Mouse (Mus musculus) erythroblast, embryonic 14.5 days (primary cell): ENCODE measurements around the gene Cdc42. TPM values are rescaled to one million over a fixed set of nuclear protein-coding genes. Genes with fewer than 3 reads are reported as not detected.
A peak's percentile ranks its signal among the peaks of the same experiment; 100 is the strongest.

Experiments
- H3K27me3 ChIP-seq: 2 replicates; pipeline ENCODE4 v1.6.1; 2012; ENCODE audit warnings: inconsistent platforms; ENCODE audit not compliant: control insufficient read depth
- H3K36me3 ChIP-seq: 2 replicates; pipeline ENCODE4 v1.6.1; 2012; ENCODE audit warnings: mild to moderate bottlenecking, inconsistent platforms; ENCODE audit not compliant: control insufficient read depth
- H3K4me1 ChIP-seq: 2 replicates; pipeline ENCODE4 v1.6.1; 2012; ENCODE audit warnings: inconsistent platforms; ENCODE audit not compliant: control insufficient read depth
- H3K4me3 ChIP-seq: replicated peaks from 2 replicates; pipeline ENCODE3; 2012; ENCODE audit warnings: moderate library complexity, mild to moderate bottlenecking, inconsistent platforms
- H3K9me3 ChIP-seq: 2 replicates; pipeline ENCODE4 v1.6.1; 2012; ENCODE audit warnings: low read length, inconsistent platforms, mixed read lengths; ENCODE audit not compliant: control insufficient read depth
- GATA1 ChIP-seq: IDR thresholded peaks from 2 replicates; pipeline ENCODE4 v1.6.1; 2012; ENCODE audit warnings: low read length, inconsistent platforms, mixed read lengths
- TAL1 ChIP-seq: IDR thresholded peaks from 3 replicates; pipeline ENCODE4 v1.6.1; 2012; ENCODE audit warnings: low read length, inconsistent platforms, mixed read lengths
- polyA plus RNA-seq: library from polyadenylated mRNA; stranded (reverse); fragments of >175 nt; gene quantifications from 2 replicates; pipeline ENCODE4 v1.2.3, GENCODE M21; 2012

Gene Cdc42
- polyA plus RNA-seq, 1 experiment, result 1.7 TPM

GRCm38 (mm10) chr4:137375314-137376278 lies 18.1 kb upstream of the Cdc42 start:
- Histone ChIP-seq H3K27me3 (peaks cover 2% of the 10 kb centered on the region; the same call in 1 of the 2 replicates), H3K9me3 (no peaks in the 10 kb centered on the region), H3K36me3 (peaks cover 2% of the 10 kb centered on the region; the same call in 1 of the 2 replicates), H3K4me1 (peaks cover 16% of the 10 kb centered on the region), H3K4me3 (no peak overlapping the region)
- no peak for TF ChIP-seq GATA1
- no peak for TF ChIP-seq TAL1

DNA sequence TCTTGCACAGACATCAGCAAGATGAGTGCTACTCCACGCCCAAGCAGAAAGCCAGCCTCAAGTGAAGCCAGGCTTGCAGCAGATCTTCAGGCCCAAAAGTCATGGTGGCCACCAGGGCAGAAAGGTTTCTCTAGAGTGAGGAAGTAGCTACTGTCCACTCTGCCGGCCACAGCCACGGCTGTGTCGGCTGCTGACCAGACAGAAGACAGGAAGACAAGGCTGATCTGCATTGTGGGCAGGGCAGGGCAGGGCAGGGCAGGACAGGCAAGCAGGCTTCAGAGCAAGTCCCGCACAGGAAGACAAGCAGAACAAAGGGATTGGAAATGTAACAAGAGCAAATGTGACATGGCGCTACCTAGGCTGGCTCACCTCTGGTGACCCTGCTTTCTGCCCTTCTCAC lies 16.2 kb upstream of the Cdc42 start:
- Histone ChIP-seq H3K4me3 (no peak overlapping the region), H3K9me3 (no peaks in the 10 kb centered on the region)
- no peak for TF ChIP-seq GATA1
- TF ChIP-seq TAL1, result no peak

DNA sequence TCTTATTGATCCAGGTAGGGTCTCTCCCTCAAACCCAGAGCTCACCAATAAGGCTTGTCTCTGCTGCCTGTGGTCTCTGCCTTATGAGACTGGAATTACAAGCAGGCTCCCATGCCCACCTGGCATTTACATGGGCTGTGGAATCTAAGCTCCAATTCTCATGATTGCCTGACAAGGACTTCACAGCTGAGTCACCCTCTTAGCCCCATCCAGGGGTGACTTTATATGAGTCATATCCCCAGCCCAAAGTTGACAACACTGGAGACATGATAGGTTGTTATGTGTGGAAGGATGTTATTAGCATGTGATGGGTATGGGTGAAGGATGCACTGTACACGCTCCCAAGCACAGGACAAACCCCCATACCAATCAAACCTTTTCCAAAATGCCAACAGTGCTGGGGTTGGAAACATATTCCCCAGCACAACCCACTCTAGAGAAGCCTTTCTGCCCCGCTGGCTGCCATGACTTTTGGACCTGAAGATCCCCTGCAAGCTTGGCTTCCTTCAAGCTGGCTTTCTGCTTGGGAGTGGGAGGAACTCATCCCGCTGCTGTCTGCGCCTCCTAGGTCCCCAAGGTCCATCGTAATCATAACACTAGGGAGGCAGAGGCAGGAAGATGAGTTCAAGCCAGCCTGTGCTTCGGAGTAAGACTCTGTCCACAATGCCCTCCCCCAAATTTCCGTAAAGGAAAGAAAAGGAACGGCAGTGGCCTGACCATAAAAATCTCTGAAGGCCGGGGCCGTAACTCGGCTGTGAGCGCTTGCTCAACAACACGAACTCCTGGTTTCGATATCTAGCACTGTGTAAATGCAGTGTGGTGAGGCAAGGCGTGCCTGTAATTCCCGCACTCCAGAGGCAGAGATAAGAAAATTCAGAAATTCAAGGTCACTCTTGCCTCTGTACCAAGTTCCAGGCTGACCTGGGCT lies 14.3 kb upstream of the Cdc42 start:
- peak overlapping the region; percentile 8 for H3K4me3 ChIP-seq
- peaks cover 21% of the 10 kb centered on the region for H3K4me1 ChIP-seq

More for the DNA sequence above, 16.2 kb upstream of the Cdc42 start:
- peaks cover 13% of the 10 kb centered on the region for H3K4me1 ChIP-seq
- no peaks in the 10 kb centered on the region for H3K36me3 ChIP-seq
- peaks cover 11% of the 10 kb centered on the region; the same call in 1 of the 2 replicates for H3K27me3 ChIP-seq

DNA sequence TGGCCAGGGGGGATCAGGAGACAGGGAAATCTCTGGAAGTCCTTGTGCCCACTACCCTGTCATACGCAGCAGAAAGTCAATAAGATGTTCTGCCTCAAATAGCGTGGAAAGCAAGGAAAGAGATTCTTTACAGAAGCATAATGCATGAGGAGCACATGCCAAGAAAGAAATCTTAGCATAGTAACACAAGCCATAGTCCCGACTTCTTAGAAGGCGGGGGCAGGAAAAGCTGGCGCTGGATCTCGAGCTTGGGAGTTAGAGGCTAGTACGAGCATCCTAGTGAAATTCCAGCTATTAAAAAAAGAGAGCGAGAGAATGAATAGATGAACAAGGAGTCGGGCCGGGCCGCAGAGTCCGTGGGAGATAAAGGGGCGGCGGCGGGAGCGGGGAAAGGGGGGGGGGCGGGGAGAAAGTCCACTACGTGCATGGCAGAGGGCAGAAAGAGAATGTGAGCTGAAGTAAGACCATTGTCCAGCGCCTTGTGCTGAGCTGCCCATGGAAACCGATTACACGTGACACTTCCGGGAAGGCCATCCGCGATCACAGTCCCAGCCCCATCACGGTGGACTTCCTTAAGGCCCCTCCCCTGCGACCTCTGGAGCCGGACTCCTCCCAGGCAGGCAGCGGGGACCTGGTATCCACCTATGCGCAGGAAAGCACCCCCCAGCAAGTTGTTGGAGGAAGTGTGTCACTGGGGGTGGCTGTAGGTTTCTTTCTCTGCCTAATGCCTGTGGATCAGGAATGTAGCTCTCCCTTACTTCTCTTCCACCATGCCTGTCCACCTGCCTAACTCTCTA lies 12.6 kb upstream of the Cdc42 start:
- H3K4me3 ChIP-seq, result peak overlapping the region; percentile 52
- H3K4me1 ChIP-seq, result peaks cover 21% of the 10 kb centered on the region
- H3K9me3 ChIP-seq, result no peaks in the 10 kb centered on the region
- H3K27me3 ChIP-seq, result peaks cover 15% of the 10 kb centered on the region
- TF ChIP-seq TAL1 (no peak), GATA1 (no peak)
- H3K36me3 ChIP-seq, result no peaks in the 10 kb centered on the region

More for the DNA sequence above, 14.3 kb upstream of the Cdc42 start:
- H3K36me3 ChIP-seq, result no peaks in the 10 kb centered on the region
- no peak for TF ChIP-seq GATA1
- TF ChIP-seq TAL1, result no peak
- peaks cover 15% of the 10 kb centered on the region for H3K27me3 ChIP-seq
- no peaks in the 10 kb centered on the region for H3K9me3 ChIP-seq

GRCm38 (mm10) chr4:137368198-137368597 lies 10.7 kb upstream of the Cdc42 start:
- peaks cover 18% of the 10 kb centered on the region for H3K27me3 ChIP-seq
- no peak overlapping the region for H3K4me3 ChIP-seq
- TF ChIP-seq GATA1, result no peak
- no peak for TF ChIP-seq TAL1
- H3K9me3 ChIP-seq, result no peaks in the 10 kb centered on the region
- H3K36me3 ChIP-seq, result no peaks in the 10 kb centered on the region
- peaks cover 19% of the 10 kb centered on the region for H3K4me1 ChIP-seq

- TF ChIP-seq TAL1 (no peak), GATA1 (no peak)
- Histone ChIP-seq H3K4me1 (peaks cover 19% of the 10 kb centered on the region), H3K36me3 (no peaks in the 10 kb centered on the region), H3K9me3 (no peaks in the 10 kb centered on the region), H3K27me3 (peaks cover 18% of the 10 kb centered on the region), H3K4me3 (no peak overlapping the region)
These were observed 10.0 kb upstream of the Cdc42 start for GRCm38 (mm10) chr4:137367275-137368088.

DNA sequence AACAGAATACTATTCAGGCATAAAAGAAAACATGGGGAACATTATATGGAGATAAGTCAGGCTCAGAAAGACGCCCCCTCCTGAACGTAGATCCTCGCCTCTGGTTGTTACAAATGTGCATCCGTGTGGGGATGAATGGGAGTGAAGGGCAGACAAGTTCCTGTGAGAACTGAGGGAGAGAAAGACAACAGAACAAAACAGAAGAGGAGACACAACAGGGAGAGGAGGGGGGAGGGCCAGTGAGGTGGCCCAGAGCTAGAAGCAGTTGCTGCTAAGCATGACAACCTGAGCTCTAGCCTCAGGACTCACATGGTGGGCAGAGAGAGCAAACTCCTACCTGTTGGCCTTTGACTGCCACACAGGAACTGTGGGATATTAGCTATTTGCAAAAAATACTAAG lies 8.6 kb upstream of the Cdc42 start:
- no peak overlapping the region for H3K4me3 ChIP-seq
- TF ChIP-seq GATA1 (no peak), TAL1 (no peak)

More for the DNA sequence above, 8.6 kb upstream of the Cdc42 start:
- no peaks in the 10 kb centered on the region for H3K36me3 ChIP-seq
- peaks cover 17% of the 10 kb centered on the region for H3K4me1 ChIP-seq
- H3K27me3 ChIP-seq, result peaks cover 18% of the 10 kb centered on the region
- no peaks in the 10 kb centered on the region for H3K9me3 ChIP-seq
